Mouse (Mus musculus): Measurements from ENCODE around the gene Hoxb1. TPM values are rescaled to one million over a fixed set of nuclear protein-coding genes. Genes with fewer than 3 reads are reported as not detected.
A peak's percentile ranks its signal among the peaks of the same experiment; 100 is the strongest.

Hoxb1 gene
- polyA plus RNA-seq, 1 experiment from 2014 or later, result 0.21 TPM

DNA sequence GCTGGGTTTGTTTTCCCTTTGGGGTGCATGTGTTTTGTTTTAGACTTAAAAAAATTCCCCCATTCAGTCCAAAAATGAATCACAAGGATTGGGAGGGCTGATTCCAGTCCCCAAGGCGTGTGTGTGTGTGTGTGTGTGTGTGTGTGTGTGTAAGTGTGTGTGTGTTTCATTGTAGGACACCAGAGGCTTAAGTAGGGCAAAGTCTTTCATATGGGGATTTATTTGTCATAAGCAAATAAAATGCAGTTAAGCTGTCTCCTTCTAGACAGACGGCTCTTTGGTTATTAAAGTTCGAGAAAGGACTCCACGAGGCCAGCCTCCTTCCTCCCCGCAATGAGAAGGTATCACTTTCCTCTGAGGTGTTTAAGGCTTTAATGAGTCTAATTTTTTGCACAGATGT, 43.7 kb upstream of the Hoxb1 start:
- Histone ChIP-seq H3K27ac (ENCODE audit: low read depth, low read length) (peak overlapping the region; percentile 91), H3K4me1 (ENCODE audit: control insufficient read depth, insufficient read depth, low read depth, low read length) (no peaks in the 10 kb centered on the region; the same call in 1 of the 2 replicates), H3K9ac (ENCODE audit: low read depth, low read length) (peak overlapping the region; percentile 29), H3K36me3 (ENCODE audit: control insufficient read depth, insufficient read depth, low read length) (no peaks in the 10 kb centered on the region), H3K4me2 (ENCODE audit: low read length) (peak overlapping the region; percentile 62), H3K9me3 (ENCODE audit: control insufficient read depth, low read length) (no peaks in the 10 kb centered on the region), H3K4me3 (ENCODE audit: low read length) (peak overlapping the region; percentile 11; the same call in 1 of the 2 replicates), H3K27me3 (replicated peaks; ENCODE audit: control insufficient read depth, insufficient read depth, low read length) (peaks cover 13% of the 10 kb centered on the region)
- 7% methylated on average over 5 of the region's 5 CpGs for WGBS
- no peak for ATAC-seq

DNA sequence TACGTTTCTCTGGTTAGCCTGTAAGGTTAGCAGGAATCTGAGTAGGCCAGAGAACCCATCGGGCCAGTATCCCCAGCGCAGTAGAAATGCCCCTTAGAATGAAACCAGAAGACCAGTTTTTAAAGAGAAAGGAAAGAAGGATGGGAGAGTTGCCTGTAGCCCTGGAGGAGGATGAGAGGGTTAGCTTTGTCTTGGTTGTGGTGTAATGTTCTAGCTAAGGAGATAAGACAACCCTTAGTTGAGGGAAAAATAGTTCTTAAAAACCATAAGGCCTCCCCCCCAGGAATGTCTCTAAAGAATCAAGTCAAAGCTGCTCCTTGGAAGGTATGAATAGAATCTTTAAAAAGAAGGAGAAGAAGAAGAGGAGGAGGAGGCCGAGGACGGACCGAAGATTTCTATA, 42.8 kb upstream of the Hoxb1 start:
- no peak for ATAC-seq
- Histone ChIP-seq H3K27me3 (replicated peaks; ENCODE audit: control insufficient read depth, insufficient read depth, low read length) (peaks cover 18% of the 10 kb centered on the region), H3K36me3 (ENCODE audit: control insufficient read depth, insufficient read depth, low read length) (no peaks in the 10 kb centered on the region), H3K4me3 (ENCODE audit: low read length) (peak overlapping the region; percentile 8; the same call in 1 of the 2 replicates), H3K9me3 (ENCODE audit: control insufficient read depth, low read length) (no peaks in the 10 kb centered on the region), H3K27ac (ENCODE audit: low read depth, low read length) (peak overlapping the region; percentile 91), H3K4me1 (ENCODE audit: control insufficient read depth, insufficient read depth, low read depth, low read length) (no peaks in the 10 kb centered on the region; the same call in 1 of the 2 replicates), H3K9ac (ENCODE audit: low read depth, low read length) (no peak overlapping the region), H3K4me2 (ENCODE audit: low read length) (peak overlapping the region; percentile 62)
- 5% methylated on average over 6 of the region's 6 CpGs for WGBS

DNA sequence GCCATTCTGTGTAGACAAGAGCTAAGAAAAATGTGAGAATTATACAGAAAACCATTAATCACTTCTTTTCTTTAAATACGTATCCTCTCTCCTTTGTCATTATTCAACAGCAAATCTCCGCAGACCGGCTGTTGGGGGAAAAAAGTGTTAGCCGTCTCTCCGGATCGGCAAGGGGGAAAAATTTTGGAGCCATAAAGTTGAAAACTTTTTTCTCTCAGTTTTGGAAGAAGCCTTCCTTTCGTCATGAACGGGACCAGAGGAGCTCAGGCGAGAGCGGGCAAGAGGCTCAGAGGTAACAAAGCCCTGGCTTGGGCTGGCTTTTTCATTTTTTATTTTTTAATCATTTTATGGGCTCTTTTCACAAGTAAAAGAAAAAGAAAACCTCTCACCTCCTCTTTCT, 42.4 kb upstream of the Hoxb1 start, which contains the start of gene Hoxb3:
TSS of gene Hoxb3 (plus strand) at position 173 of the 400 bp plus-strand sequence.
- Histone ChIP-seq H3K4me1 (ENCODE audit: control insufficient read depth, insufficient read depth, low read depth, low read length) (no peaks in the 10 kb centered on the region; the same call in 1 of the 2 replicates), H3K4me3 (ENCODE audit: low read length) (peak within 1 kb of the TSS; percentile 23), H3K27me3 (replicated peaks; ENCODE audit: control insufficient read depth, insufficient read depth, low read length) (peaks cover 19% of the 10 kb centered on the region), H3K9ac (ENCODE audit: low read depth, low read length) (peak within 1 kb of the TSS; percentile 54), H3K27ac (ENCODE audit: low read depth, low read length) (peak within 1 kb of the TSS; percentile 91), H3K36me3 (ENCODE audit: control insufficient read depth, insufficient read depth, low read length) (no peaks in the 10 kb centered on the region), H3K4me2 (ENCODE audit: low read length) (peak within 1 kb of the TSS; percentile 62), H3K9me3 (ENCODE audit: control insufficient read depth, low read length) (no peaks in the 10 kb centered on the region)
- 6% methylated on average over 10 of the region's 10 CpGs for WGBS
- ATAC-seq, result no peak

DNA sequence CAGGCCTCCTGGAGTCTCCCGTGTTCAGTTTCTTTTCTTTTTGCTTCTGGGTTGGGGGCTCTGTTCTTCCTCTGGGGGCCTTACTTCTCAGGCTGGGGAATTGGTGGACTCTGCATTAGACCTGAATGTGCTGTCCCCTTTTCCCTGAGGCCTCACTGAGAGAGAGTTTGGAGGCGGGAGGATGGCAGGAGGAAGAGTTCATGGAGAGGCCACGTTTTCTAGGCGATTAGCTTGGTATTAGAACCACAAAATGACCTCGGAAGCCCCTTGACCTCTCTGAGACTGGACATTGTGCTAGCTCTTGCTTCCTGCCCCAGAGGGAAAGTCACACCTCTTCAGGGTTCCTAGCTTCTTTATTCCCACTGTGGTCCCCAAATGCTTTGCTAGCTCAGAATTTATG, 41.4 kb upstream of the Hoxb1 start:
- Histone ChIP-seq H3K27me3 (replicated peaks; ENCODE audit: control insufficient read depth, insufficient read depth, low read length) (peaks cover 16% of the 10 kb centered on the region), H3K9ac (ENCODE audit: low read depth, low read length) (peak overlapping the region; percentile 54), H3K9me3 (ENCODE audit: control insufficient read depth, low read length) (no peaks in the 10 kb centered on the region), H3K4me2 (ENCODE audit: low read length) (peak overlapping the region; percentile 62), H3K4me3 (ENCODE audit: low read length) (peak overlapping the region; percentile 23), H3K4me1 (ENCODE audit: control insufficient read depth, insufficient read depth, low read depth, low read length) (no peaks in the 10 kb centered on the region), H3K27ac (ENCODE audit: low read depth, low read length) (peak overlapping the region; percentile 74), H3K36me3 (ENCODE audit: control insufficient read depth, insufficient read depth, low read length) (no peaks in the 10 kb centered on the region)
- 1% methylated on average over 5 of the region's 5 CpGs for WGBS
- no peak for ATAC-seq

DNA sequence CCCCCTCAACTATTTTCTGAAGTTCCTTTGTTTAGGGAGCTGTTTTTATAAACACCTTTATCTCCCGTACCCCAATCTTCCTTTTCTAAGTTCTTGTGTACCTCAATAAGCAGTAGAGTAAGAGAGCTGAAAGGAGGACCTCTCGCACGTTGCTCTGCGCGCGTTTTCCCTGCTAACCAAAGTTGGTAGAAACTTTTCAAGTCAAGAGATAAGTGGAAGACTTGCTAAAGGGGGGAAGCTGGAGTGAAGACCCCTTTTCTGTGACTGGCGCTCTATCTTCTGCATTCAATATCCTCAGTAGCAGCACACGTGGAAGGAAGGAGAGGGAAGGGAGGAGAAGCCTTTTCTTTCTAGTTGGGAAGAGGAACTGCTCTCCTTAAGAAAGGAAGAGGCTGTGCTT, 40.6 kb upstream of the Hoxb1 start:
- H3K9ac ChIP-seq (ENCODE audit: low read depth, low read length), result peak overlapping the region; percentile 29; the same call in 1 of the 2 replicates
- ATAC-seq, result no peak
- H3K36me3 ChIP-seq (ENCODE audit: control insufficient read depth, insufficient read depth, low read length), result no peaks in the 10 kb centered on the region
- no peaks in the 10 kb centered on the region for H3K4me1 ChIP-seq (ENCODE audit: control insufficient read depth, insufficient read depth, low read depth, low read length)
- peak overlapping the region; percentile 62 for H3K4me2 ChIP-seq (ENCODE audit: low read length)
- H3K9me3 ChIP-seq (ENCODE audit: control insufficient read depth, low read length), result no peaks in the 10 kb centered on the region
- H3K27me3 ChIP-seq (replicated peaks; ENCODE audit: control insufficient read depth, insufficient read depth, low read length), result peaks cover 18% of the 10 kb centered on the region
- peak overlapping the region; percentile 74 for H3K27ac ChIP-seq (ENCODE audit: low read depth, low read length)
- peak overlapping the region; percentile 23 for H3K4me3 ChIP-seq (ENCODE audit: low read length)
- 2% methylated on average over 8 of the region's 8 CpGs for WGBS

DNA sequence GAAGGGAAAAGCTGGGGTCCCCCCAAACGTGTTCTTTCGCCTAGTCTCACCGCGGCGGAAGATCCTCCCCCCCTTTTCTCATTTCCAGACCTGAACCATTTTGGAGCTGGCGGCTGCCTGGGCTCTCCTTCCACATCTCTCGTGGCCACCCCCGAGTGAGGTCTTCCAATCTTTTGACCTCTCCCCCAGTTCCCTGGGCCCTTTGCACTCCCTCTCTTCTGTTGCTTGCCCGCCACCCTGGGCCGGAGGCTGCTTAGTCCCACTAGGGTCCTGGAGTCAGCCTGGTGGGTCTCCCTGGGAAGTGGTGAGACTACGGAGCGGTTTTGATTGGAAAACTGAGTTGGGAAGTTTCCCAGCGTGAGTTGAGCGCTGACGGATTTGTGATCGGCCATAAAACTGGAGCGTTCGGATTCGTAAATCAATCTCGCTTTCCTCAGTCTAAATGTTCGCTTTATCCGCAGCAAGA, 39.8 kb upstream of the Hoxb1 start:
- WGBS, result 3% methylated on average over 22 of the region's 22 CpGs
- peaks cover 22% of the 10 kb centered on the region for H3K27me3 ChIP-seq (replicated peaks; ENCODE audit: control insufficient read depth, insufficient read depth, low read length)
- H3K4me3 ChIP-seq (ENCODE audit: low read length), result peak overlapping the region; percentile 23
- H3K9ac ChIP-seq (ENCODE audit: low read depth, low read length), result peak overlapping the region; percentile 29
- H3K36me3 ChIP-seq (ENCODE audit: control insufficient read depth, insufficient read depth, low read length), result no peaks in the 10 kb centered on the region
- H3K9me3 ChIP-seq (ENCODE audit: control insufficient read depth, low read length), result no peaks in the 10 kb centered on the region
- peak overlapping the region; percentile 74 for H3K27ac ChIP-seq (ENCODE audit: low read depth, low read length)
- peak overlapping the region; percentile 62 for H3K4me2 ChIP-seq (ENCODE audit: low read length)
- no peak for ATAC-seq
- no peaks in the 10 kb centered on the region for H3K4me1 ChIP-seq (ENCODE audit: control insufficient read depth, insufficient read depth, low read depth, low read length)

DNA sequence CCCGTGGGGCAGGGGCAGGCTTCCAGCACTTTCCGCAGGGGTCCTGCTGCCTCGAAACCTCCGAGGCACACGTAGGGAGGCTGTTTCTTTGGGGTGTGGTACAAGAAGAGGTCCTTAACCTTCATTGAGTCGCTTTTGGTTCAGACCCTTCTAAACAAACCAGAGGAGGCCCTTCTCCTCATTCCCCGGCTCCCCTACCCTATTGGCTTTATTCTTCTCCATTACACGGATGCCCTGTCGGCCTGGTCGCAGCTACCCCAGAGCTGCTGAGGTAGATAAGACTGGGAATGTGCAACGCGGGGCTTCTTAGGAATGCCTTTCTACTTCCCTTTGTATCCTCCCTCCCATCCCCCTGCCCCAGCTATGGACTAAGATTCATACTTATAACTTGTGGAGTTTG, 38.8 kb upstream of the Hoxb1 start:
- Histone ChIP-seq H3K27me3 (replicated peaks; ENCODE audit: control insufficient read depth, insufficient read depth, low read length) (peaks cover 19% of the 10 kb centered on the region), H3K4me3 (ENCODE audit: low read length) (peak overlapping the region; percentile 23), H3K36me3 (ENCODE audit: control insufficient read depth, insufficient read depth, low read length) (no peaks in the 10 kb centered on the region), H3K9ac (ENCODE audit: low read depth, low read length) (peak overlapping the region; percentile 60), H3K4me2 (ENCODE audit: low read length) (peak overlapping the region; percentile 62), H3K4me1 (ENCODE audit: control insufficient read depth, insufficient read depth, low read depth, low read length) (no peaks in the 10 kb centered on the region), H3K9me3 (ENCODE audit: control insufficient read depth, low read length) (no peaks in the 10 kb centered on the region), H3K27ac (ENCODE audit: low read depth, low read length) (peak overlapping the region; percentile 74)
- under 1% methylated on average over 12 of the region's 12 CpGs for WGBS
- ATAC-seq, result no peak

DNA sequence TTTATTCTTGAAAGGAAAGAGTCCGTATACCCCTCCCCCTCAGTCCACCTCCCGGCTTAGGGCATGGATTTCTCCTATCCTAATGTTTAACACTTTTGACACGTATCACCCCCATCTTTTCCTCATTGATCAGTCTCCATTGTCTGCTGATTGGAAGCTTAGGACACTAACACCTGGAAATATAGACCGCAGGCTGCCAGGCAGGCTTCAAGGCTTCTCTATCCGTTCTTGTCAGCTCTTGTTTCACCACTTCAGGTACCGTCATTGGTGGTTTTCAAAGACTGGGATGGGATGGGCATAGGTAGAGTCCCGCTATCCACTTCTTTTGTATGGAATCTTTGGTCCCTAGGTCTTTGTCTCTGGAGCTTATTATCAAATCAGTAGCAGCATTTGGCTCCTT, 38.4 kb upstream of the Hoxb1 start:
- Histone ChIP-seq H3K4me2 (ENCODE audit: low read length) (peak overlapping the region; percentile 62), H3K4me1 (ENCODE audit: control insufficient read depth, insufficient read depth, low read depth, low read length) (no peaks in the 10 kb centered on the region), H3K9ac (ENCODE audit: low read depth, low read length) (peak overlapping the region; percentile 60), H3K36me3 (ENCODE audit: control insufficient read depth, insufficient read depth, low read length) (no peaks in the 10 kb centered on the region), H3K4me3 (ENCODE audit: low read length) (peak overlapping the region; percentile 38), H3K9me3 (ENCODE audit: control insufficient read depth, low read length) (no peaks in the 10 kb centered on the region), H3K27ac (ENCODE audit: low read depth, low read length) (peak overlapping the region; percentile 74), H3K27me3 (replicated peaks; ENCODE audit: control insufficient read depth, insufficient read depth, low read length) (peaks cover 22% of the 10 kb centered on the region)
- no peak for ATAC-seq
- under 1% methylated on average over 7 of the region's 7 CpGs for WGBS

DNA sequence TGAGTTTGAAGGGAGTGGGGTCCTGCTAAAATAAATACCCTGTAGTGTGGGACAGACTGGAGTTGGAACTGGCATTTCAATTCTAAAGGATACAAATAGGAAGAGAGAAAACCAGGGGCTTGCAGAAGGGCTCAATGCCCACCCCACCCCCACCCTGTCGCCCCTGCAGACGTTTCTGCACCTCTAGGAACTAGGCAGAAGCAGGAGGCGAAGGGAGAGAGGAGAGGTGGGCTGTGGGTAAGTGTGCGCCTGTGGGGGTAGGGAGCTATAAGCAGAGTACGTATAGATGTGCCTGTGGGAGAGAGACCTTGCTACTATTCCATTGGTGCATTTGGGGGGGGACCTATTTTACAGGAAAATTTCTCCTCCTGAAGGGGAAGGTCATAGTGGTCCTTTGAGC, 37.8 kb upstream of the Hoxb1 start:
- peak overlapping the region; percentile 74 for H3K27ac ChIP-seq (ENCODE audit: low read depth, low read length)
- H3K4me1 ChIP-seq (ENCODE audit: control insufficient read depth, insufficient read depth, low read depth, low read length), result no peaks in the 10 kb centered on the region
- 7% methylated on average over 5 of the region's 5 CpGs for WGBS
- no peaks in the 10 kb centered on the region for H3K36me3 ChIP-seq (ENCODE audit: control insufficient read depth, insufficient read depth, low read length)
- peak overlapping the region; percentile 38 for H3K4me3 ChIP-seq (ENCODE audit: low read length)
- no peaks in the 10 kb centered on the region for H3K9me3 ChIP-seq (ENCODE audit: control insufficient read depth, low read length)
- H3K9ac ChIP-seq (ENCODE audit: low read depth, low read length), result peak overlapping the region; percentile 60
- peak; percentile 45; the same call in 1 of the 2 replicates for ATAC-seq
- H3K27me3 ChIP-seq (replicated peaks; ENCODE audit: control insufficient read depth, insufficient read depth, low read length), result peaks cover 22% of the 10 kb centered on the region
- H3K4me2 ChIP-seq (ENCODE audit: low read length), result peak overlapping the region; percentile 62
